Mouse (Mus musculus): ENCODE results near the gene 1700029F12Rik. TPM values are rescaled to one million over a fixed set of nuclear protein-coding genes. Genes with fewer than 3 reads are reported as not detected.
"Not testable (repeated sequence)": the region's sequence is repeated elsewhere in the genome, so short reads cannot be mapped to it uniquely, and the experiment has no call there.

The 1700029F12Rik gene
- not detected for total RNA-seq (2021)

- DNase-seq, result no peak
- intact Hi-C loops (cut with DNase I), result no loop called here
Measured at GRCm38 (mm10) chr13:97034262-97034661, at the start of gene 1700029F12Rik. 1700029F12Rik (minus strand) TSS chr13:97034362.

DNA sequence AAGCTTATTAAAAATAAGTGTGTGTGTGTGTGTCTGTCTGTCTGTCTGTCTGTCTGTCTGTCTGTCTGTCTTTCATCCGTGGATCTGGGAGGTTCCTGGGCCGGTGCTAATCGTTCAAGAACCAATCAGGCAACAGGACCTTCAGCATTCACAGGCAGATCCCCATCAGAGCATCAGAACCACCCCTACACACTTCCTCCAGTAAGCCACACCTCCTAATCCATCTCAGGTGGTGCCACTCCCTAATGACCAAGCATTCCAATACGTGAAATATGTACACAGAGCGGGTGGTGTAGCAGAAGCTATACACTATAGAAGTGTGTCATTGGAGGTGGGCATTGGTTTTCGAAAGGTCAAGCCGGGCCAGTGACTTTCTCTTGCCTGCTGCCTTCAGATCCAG is 48.3 kb upstream of the 1700029F12Rik start:
- intact Hi-C loops (cut with DNase I), result no loop called here

GRCm38 (mm10) chr13:97080615-97081014 is 46.5 kb upstream of the 1700029F12Rik start:
- DNase-seq, result no peak
- intact Hi-C loops (cut with DNase I), result no loop called here

More for the DNA sequence above, 48.3 kb upstream of the 1700029F12Rik start:
- DNase-seq, result no peak

GRCm38 (mm10) chr13:97080201-97080600 is 46.0 kb upstream of the 1700029F12Rik start:
- intact Hi-C loops (cut with DNase I), result no loop called here

GRCm38 (mm10) chr13:97077556-97077955 is 43.4 kb upstream of the 1700029F12Rik start:
- no peak for DNase-seq
- intact Hi-C loops (cut with DNase I), result no loop called here

More at GRCm38 (mm10) chr13:97080201-97080600, 46.0 kb upstream of the 1700029F12Rik start:
- no peak for DNase-seq

DNA sequence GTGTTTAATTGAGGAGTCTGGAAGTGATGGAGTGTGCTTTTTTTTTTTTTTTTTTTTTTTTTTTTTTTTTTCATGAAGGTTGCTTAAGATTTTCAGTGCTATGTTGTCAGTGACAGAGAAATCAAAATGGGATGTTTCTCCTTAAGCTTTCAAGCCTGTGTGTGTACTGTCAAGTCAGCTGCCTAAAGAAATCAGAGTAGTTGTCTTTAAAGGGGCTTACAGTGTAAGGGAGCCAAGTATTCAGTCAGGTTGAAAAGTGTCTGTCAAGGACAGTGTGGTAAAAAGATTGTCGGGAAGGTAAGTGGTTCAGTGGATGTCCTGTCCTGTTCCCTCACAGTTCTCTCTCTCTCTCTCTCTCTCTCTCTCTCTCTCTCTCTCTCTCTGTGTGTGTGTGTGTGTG is 39.3 kb upstream of the 1700029F12Rik start:
- intact Hi-C loops (cut with DNase I), result no loop called here
- DNase-seq, result no peak

DNA sequence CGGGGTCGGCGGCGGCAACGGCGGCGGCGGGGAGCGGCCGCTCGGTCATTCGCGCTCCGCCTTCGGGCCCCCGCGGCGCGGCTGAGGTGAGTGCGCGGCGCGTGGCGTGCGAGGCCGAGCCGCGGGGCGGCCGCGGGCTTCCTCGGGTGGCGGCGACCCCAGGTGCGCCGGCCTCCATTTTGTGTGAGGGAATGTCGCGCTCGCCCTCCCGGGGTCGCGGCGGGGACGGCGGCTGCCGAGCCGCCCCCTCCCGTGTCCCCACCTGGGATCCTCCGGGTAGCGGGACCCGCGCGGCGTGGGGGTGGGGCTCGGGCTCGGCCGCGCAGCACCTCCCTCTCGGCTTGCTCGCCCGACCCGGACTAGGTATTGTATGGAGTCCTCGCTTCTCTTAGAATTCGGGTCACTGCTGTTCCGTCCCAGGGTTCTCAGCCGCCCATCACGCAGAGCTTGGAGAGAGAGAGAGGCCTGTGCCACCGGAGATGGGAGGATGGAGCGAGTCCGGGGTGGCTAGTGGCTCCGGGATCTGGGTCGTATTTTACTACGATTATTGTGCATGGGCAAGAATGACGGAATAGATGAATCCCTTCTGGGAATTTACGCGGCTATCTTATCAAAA is 37.6 kb upstream of the 1700029F12Rik start:
- intact Hi-C loops (cut with DNase I), result no loop called here
- DNase-seq, result peak; percentile 18

- intact Hi-C loops (cut with DNase I), result no loop called here
- peak; percentile 25 for DNase-seq
Measured at GRCm38 (mm10) chr13:97070931-97071625, 36.9 kb upstream of the 1700029F12Rik start.

DNA sequence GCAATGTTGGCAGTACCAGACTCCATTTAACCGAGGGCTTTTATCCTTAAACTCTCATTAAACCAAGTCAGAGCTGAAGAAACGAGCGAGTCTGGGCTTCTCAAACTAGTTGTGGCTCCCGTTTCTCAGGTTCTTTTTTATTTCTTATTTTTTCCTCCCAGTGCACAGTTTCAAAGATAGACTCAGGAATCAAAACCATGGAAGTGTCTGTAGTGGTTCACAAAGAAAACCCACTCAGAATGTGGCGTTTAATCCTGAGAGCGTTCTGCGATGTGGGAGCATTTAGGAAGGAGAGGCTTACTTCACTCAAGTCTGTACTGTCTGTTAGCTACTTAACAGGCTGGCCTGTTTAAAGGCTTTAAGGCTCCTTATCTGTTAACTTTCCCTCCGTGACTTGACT is 34.0 kb upstream of the 1700029F12Rik start:
- intact Hi-C loops (cut with DNase I), result no loop called here
- no peak for DNase-seq

GRCm38 (mm10) chr13:97067691-97068090 is 33.5 kb upstream of the 1700029F12Rik start:
- DNase-seq, result no peak
- intact Hi-C loops (cut with DNase I), result no loop called here

GRCm38 (mm10) chr13:97066649-97067550 is 32.7 kb upstream of the 1700029F12Rik start, which contains the start of gene Fam169a:
Fam169a (plus strand) TSS chr13:97067286.
- no peak for DNase-seq
- intact Hi-C loops (cut with DNase I), result no loop called here

DNA sequence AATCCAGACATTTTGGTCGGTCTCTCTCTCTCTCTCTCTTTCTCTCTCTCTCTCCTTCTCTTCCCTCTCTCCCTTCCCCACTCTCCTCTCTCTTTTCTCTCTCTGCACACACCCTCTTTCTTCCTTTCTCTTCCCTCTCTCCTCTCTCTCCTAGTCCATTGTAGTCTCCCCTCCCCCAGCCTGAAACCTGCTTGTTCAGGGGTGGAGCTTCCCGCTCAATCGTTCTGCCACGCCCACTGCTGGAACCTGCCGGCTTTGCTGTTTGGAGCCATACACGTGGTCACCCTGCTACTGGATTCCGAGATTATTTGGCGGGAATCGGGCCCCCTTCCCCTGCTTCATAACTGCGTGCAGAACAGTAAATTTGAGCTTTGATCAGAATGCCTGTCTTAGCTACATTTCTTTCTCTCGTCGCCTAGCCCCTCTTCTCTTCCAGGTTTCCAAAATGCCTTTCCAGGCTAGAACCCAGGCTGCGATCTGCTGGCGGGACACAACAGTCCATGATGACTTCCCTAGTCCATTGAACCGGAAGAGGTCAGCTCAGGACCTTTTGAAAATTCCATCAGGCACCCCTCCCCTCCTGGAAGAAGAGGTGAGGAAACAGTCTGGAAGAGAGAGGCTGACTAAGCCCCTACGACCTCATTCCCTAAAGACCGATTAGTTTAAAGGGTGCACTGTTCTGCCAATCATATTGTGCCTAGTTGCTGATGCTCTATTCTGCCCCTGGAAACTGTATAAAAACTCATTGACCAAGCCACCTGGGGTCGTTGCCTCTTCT is 30.9 kb upstream of the 1700029F12Rik start:
- DNase-seq; intact Hi-C loops (cut with DNase I): not testable (repeated sequence)

DNA sequence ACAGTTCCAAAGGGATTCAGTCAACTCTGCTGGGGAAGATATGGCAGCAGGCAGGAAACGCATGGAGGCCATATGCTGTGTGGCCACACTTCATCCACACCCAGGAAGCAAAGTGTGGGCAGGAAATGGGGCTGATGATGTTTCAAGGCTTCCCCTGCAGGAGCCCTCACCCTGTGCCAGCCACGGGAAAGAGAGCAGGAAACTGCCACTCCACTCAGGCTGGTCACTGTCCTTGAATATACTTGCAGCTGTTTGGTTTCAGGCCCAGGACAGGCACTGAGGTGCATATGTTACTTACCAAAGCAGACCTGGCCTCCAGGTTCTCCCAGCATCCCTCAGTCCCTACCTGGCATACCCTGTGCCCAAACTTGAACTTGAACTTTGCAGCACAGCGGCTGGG is 30.3 kb upstream of the 1700029F12Rik start:
- DNase-seq, result no peak
- intact Hi-C loops (cut with DNase I), result no loop called here

GRCm38 (mm10) chr13:97063431-97063830 is 29.3 kb upstream of the 1700029F12Rik start:
- intact Hi-C loops (cut with DNase I), result no loop called here
- no peak for DNase-seq

DNA sequence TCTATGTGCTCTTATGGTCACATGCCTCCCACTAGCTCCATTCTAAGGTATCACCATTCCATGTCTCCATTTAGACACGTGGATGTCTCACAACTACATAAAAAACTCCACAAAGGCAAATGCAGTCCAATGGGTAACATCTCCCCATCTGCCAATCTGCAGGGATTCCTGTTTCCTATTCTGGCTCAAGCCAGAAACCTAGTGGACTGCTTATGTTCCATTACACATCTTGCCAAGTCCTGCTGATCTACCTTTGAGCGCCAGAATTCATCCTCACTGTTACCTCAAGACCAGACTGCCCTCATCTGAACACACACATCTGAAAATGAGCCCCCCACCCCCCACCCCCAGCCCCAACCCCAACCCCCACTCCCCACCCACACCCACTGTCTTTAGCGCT is 28.0 kb upstream of the 1700029F12Rik start:
- DNase-seq, result peak; percentile 45
- intact Hi-C loops (cut with DNase I), result no loop called here

DNA sequence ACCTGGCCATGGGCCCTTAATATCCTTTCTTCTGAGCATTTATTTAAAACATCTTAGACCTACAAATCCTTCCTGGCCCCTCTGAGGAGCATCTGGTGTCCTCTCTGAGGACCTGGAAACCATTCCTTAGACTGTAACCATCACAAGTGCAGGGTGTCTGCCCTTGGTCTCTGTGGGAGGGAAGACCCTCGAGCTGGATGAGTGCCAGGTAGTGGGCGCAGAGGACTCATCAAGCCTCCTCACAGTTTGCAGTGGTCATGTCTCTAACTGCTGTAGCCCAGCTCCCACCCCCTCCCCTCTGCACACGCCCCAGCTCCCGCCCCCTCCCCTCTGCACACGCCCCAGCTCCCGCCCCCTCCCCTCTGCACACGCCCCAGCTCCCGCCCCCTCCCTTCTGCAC is 26.2 kb upstream of the 1700029F12Rik start:
- intact Hi-C loops (cut with DNase I), result no loop called here
- no peak for DNase-seq

GRCm38 (mm10) chr13:97059746-97060145 is 25.6 kb upstream of the 1700029F12Rik start:
- no peak for DNase-seq
- intact Hi-C loops (cut with DNase I), result loop anchor here (10.0 kb wide), 2 partner anchors 205 to 325 kb away; no protein-coding TSS in a partner anchor

DNA sequence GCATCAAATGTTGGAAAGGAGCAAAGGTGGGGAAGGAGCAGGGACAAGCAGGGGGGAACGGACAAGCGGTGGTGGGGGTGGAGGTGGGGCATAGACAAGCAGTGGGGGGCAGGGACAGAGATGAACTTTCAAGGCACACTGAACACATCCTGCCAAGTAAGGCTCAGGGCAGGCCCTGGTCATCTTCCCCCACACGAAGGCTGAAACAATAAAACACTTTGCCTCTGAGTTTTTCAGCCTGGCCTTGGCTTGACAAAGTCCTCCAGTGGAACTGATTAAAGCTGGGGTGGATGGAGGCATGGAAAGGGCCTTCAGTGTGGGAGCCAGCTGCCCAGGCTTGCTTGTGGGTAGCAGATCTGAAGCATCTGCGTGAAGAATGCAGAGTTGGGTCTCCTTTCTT is 23.7 kb upstream of the 1700029F12Rik start:
- no peak for DNase-seq
- intact Hi-C loops (cut with DNase I), result loop anchor here (10.0 kb wide), 2 partner anchors 203 to 323 kb away; no protein-coding TSS in a partner anchor

GRCm38 (mm10) chr13:97053844-97054243 is 19.7 kb upstream of the 1700029F12Rik start:
- peak; percentile 92 for DNase-seq

GRCm38 (mm10) chr13:97052667-97053066 is 18.5 kb upstream of the 1700029F12Rik start:
- intact Hi-C loops (cut with DNase I), result loop anchor here (10.0 kb wide), 2 partner anchors 198 to 318 kb away; no protein-coding TSS in a partner anchor
- DNase-seq, result peak; percentile 71

More at GRCm38 (mm10) chr13:97053844-97054243, 19.7 kb upstream of the 1700029F12Rik start:
- intact Hi-C loops (cut with DNase I), result loop anchor here (10.0 kb wide), 2 partner anchors 199 to 319 kb away; no protein-coding TSS in a partner anchor

Data from left cerebral cortex, postnatal 4 days (tissue).